Comparison of ENCODE assay signal across 8 mouse cellular contexts in the genomic region with DNA sequence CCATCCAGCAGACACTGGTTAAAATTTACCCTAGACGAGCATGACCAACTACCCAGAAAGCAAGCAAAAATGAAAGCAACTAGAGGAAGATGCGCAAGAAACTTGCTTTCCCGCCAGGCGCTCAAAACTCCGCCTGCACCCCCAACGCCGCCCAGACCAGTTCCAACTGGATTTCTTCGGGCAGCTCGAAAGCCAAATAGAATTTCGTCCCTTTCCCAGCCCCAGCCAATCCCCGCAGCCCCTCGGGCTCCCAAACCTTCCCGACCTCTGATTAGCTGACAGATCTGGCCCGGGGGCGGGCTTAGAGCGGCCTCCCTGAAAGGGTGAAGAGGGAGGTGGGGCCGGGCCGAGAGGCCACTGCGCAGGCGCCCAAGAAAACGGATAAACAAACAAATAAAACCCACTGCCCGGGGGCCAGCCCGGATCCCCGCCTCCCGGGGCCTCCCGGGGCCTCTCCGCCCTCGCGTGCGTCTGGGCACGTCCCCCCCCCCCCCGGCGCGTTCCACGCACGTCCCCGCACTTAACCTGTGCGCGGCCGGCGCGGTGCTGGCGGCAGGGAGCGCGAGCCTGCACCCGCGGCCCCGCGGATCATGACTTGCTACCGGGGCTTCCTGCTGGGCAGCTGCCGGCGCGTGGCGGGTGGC. TPM values are rescaled to one million over a fixed set of nuclear protein-coding genes. Genes with fewer than 3 reads are reported as not detected.
DNase-seq lines count a peak whose midpoint lies in the region; ATAC-seq lines count a peak whose summit lies in the region.

A gene (plus strand): TSS at position 349 of the 644 bp plus-strand sequence.

- under 1% methylated on average over 44 of the region's 54 CpGs for WGBS in forebrain, embryonic 14.5 days
- WGBS in neural tube, embryonic 15.5 days = under 1% methylated on average over 38 of the region's 54 CpGs

- no peaks in the 10 kb centered on the region for H3K36me3 ChIP-seq in forebrain, embryonic 14.5 days (ENCODE audit: control insufficient read depth, insufficient read depth, low read length)
- no peaks in the 10 kb centered on the region for H3K36me3 ChIP-seq in neural tube, embryonic 15.5 days

- H3K4me3 ChIP-seq in forebrain, embryonic 14.5 days (ENCODE audit: low read depth, low read length) = peak within 1 kb of the TSS; percentile 88
- H3K4me3 ChIP-seq in neural tube, embryonic 15.5 days (replicated peaks) = peak within 1 kb of the TSS; percentile 96

- H3K4me2 ChIP-seq in forebrain, embryonic 14.5 days (ENCODE audit: low read length) = peak within 1 kb of the TSS; percentile 76
- peak within 1 kb of the TSS; percentile 84 for H3K4me2 ChIP-seq in neural tube, embryonic 15.5 days

- peak; percentile 99 for ATAC-seq in forebrain, embryonic 14.5 days
- peak; percentile 98 for ATAC-seq in neural tube, embryonic 15.5 days (ENCODE audit: low FRiP score)

- no peaks in the 10 kb centered on the region for H3K27me3 ChIP-seq in forebrain, embryonic 14.5 days (replicated peaks; ENCODE audit: control insufficient read depth, insufficient read depth, low read length)
- H3K27me3 ChIP-seq in neural tube, embryonic 15.5 days (replicated peaks) = no peaks in the 10 kb centered on the region

- DNase-seq in ES-CJ7 (ENCODE audit: low read depth, low spot score) = peak; percentile 97
- peak; percentile 98 for DNase-seq in cerebellum, adult 11 months
- peak; percentile 99 for DNase-seq in forebrain, embryonic 14.5 days (ENCODE audit: low spot score)
- DNase-seq in heart, postnatal 14 days = peak; percentile 98 to 99
- peak; percentile 99 for DNase-seq in layer of hippocampus, adult 11-12 months (ENCODE audit: low spot score)
- DNase-seq in lung, adult 18-20 months = peak; percentile 99 to 100
- DNase-seq in testis, postnatal 14 days (ENCODE audit: low spot score) = peak; percentile 98

- peak within 1 kb of the TSS; percentile 88 for H3K9ac ChIP-seq in forebrain, embryonic 14.5 days (ENCODE audit: low read length)
- H3K9ac ChIP-seq in neural tube, embryonic 15.5 days (replicated peaks) = peak within 1 kb of the TSS; percentile 88

- peak within 1 kb of the TSS; percentile 76 for H3K27ac ChIP-seq in forebrain, embryonic 14.5 days (ENCODE audit: low read depth, low read length)
- peak within 1 kb of the TSS; percentile 95 for H3K27ac ChIP-seq in neural tube, embryonic 15.5 days (replicated peaks)

- no peaks in the 10 kb centered on the region for H3K9me3 ChIP-seq in forebrain, embryonic 14.5 days (replicated peaks; ENCODE audit: control insufficient read depth, low read length)
- no peaks in the 10 kb centered on the region for H3K9me3 ChIP-seq in neural tube, embryonic 15.5 days (replicated peaks)

- peaks cover 4% of the 10 kb centered on the region; the same call in 1 of the 2 replicates for H3K4me1 ChIP-seq in forebrain, embryonic 14.5 days (ENCODE audit: control insufficient read depth, insufficient read depth, low read length)
- H3K4me1 ChIP-seq in neural tube, embryonic 15.5 days = peaks cover 42% of the 10 kb centered on the region

- intact Hi-C loops in heart, postnatal 14 days (cut with DNase I) = loop anchor here (2.0 kb wide), 1 partner anchor 70 kb away; a partner anchor contains a TSS

RNA-seq across cellular contexts. Expression of the gene that starts here (rescaled TPM):
- polyA plus RNA-seq in forebrain, embryonic 14.5 days (2014; fragmentation: Nextera tagmentation; extraction: Ambion mirVana) = 23.4 TPM in 2 replicates
- 10 to 100 TPM; 43.1 to 44.1 TPM for total RNA-seq in heart, postnatal 14 days (2021)
- 26.9 and 29.6 TPM in 2 replicates for polyA plus RNA-seq in neural tube, embryonic 15.5 days (2015; fragmentation: Nextera tagmentation; extraction: Ambion mirVana)

Comparison
In these comparisons a context has a peak if more than half of its experiments do, and no peak if none do; other contexts are left out.
1. Peak in every context shown above with its lines: DNase-seq, ATAC-seq, H3K4me3 ChIP-seq and H3K27ac ChIP-seq.